Comparison of ENCODE assay signal across 28 mouse cellular contexts in the genomic region with DNA sequence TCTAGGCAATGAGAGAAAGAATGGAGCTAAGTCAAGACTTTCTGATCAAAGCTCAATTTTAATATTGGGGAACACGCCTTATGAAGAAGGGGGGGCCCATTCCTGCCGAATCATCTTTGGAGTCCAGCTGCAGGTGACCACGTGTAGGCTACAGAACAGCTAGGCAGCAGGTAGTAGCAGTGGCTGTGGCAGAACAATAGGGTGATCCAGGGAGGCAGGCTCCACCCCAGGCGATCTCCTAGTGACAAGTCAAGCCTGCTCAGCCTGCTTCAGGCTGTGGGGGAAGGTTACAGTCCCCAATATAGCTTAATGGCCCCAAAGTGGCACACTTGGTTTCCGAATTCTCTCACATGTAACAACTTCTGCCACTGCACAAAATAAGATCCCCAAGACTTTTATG. TPM values are rescaled to one million over a fixed set of nuclear protein-coding genes. Genes with fewer than 3 reads are reported as not detected.
A peak's percentile ranks its signal among the peaks of the same experiment; 100 is the strongest.
DNase-seq lines count a peak whose midpoint lies in the region; ATAC-seq lines count a peak whose summit lies in the region.
"Had no signal": no experiment of that assay in that cellular context is flagged by ENCODE, and none has a peak within 500 bp of the region (broad histone marks: within the 10 kb centered on the region; RNA-seq: fewer than 3 reads in every experiment).

No protein-coding gene starts in this region.

- H3K4me2 ChIP-seq in liver, embryonic 13.5 days = no peak overlapping the region
- H3K4me2 ChIP-seq: embryonic facial prominence, embryonic 13.5 days; embryonic facial prominence, embryonic 15.5 days; forebrain, embryonic 12.5 days had no signal

- no peaks in the 10 kb centered on the region for H3K27me3 ChIP-seq in liver, embryonic 13.5 days
- H3K27me3 ChIP-seq: embryonic facial prominence, embryonic 13.5 days; embryonic facial prominence, embryonic 15.5 days; forebrain, embryonic 12.5 days; Patski had no signal

- no peak overlapping the region for H3K9ac ChIP-seq in liver, embryonic 13.5 days
- H3K9ac ChIP-seq: embryonic facial prominence, embryonic 13.5 days; embryonic facial prominence, embryonic 15.5 days; forebrain, embryonic 12.5 days had no signal

- 61% methylated on average over 5 of the region's 5 CpGs for WGBS in liver, embryonic 13.5 days (ENCODE audit: insufficient replicate concordance)

- H3K4me3 ChIP-seq in liver, embryonic 13.5 days (replicated peaks) = no peak overlapping the region
- H3K4me3 ChIP-seq: embryonic facial prominence, embryonic 13.5 days; embryonic facial prominence, embryonic 15.5 days; erythroblast, embryonic 14.5 days; forebrain, embryonic 10.5 days; forebrain, embryonic 12.5 days had no signal

- no peaks in the 10 kb centered on the region for H3K36me3 ChIP-seq in liver, embryonic 13.5 days
- H3K36me3 ChIP-seq: embryonic facial prominence, embryonic 13.5 days; embryonic facial prominence, embryonic 15.5 days; forebrain, embryonic 10.5 days; forebrain, embryonic 12.5 days had no signal

- H3K9me3 ChIP-seq in liver, embryonic 13.5 days (replicated peaks) = no peaks in the 10 kb centered on the region
- H3K9me3 ChIP-seq: embryonic facial prominence, embryonic 13.5 days; embryonic facial prominence, embryonic 15.5 days; forebrain, embryonic 10.5 days; forebrain, embryonic 12.5 days; G1E had no signal

- ATAC-seq in liver, embryonic 13.5 days (ENCODE audit: low read depth) = no peak
- ATAC-seq: activated CD4-positive, CD25-positive, alpha-beta regulatory T cell, adult 4 months; forebrain, embryonic 14.5 days; forebrain, embryonic 16.5 days; Patski had no signal

- peak overlapping the region; percentile 35; the same call in 1 of the 2 replicates for H3K27ac ChIP-seq in liver, embryonic 13.5 days
- H3K27ac ChIP-seq: embryonic facial prominence, embryonic 13.5 days; embryonic facial prominence, embryonic 15.5 days; forebrain, embryonic 10.5 days; forebrain, embryonic 12.5 days had no signal

- no peak for DNase-seq in liver, embryonic 13.5 days
- no peak for DNase-seq in liver
- peak; percentile 28 for DNase-seq in ES-CJ7 (ENCODE audit: low read depth, low spot score)
- peak; percentile 67 for DNase-seq in R1 (ENCODE audit: low read depth, low spot score)
- no peak for DNase-seq in lung, postnatal 14 days
- DNase-seq in kidney, adult 18-20 months = no peak
- no peak for DNase-seq in c-Kit-positive CD71-positive TER-119-positive erythroid progenitor cells, embryonic 14.5 days (ENCODE audit: low spot score)
- DNase-seq: adrenal gland, adult 8-10 months; adrenal gland, postnatal 14 days; adrenal gland, postnatal 36 days; cerebellum, adult 11 months; cerebellum, adult 18-20 months; cerebellum, adult 8-10 months; cerebellum, adult 9-11 months; cerebellum, postnatal 14 days; cerebellum, postnatal 36 days; embryo, embryonic 11 days had no signal

- peaks cover 27% of the 10 kb centered on the region for H3K4me1 ChIP-seq in liver, embryonic 13.5 days (replicated peaks)
- H3K4me1 ChIP-seq: embryonic facial prominence, embryonic 13.5 days; embryonic facial prominence, embryonic 15.5 days; forebrain, embryonic 10.5 days; forebrain, embryonic 12.5 days had no signal

RNA-seq across cellular contexts. Expression of gene Atp5s, which starts 7.5 kb away (rescaled TPM):
- 21.1 and 21.2 TPM in 2 replicates for polyA plus RNA-seq in liver, embryonic 13.5 days (2015; fragmentation: Nextera tagmentation; extraction: Ambion mirVana)

RNA-seq across cellular contexts. Expression of gene L2hgdh, which starts 7.5 kb away (rescaled TPM):
- 15.5 and 18.6 TPM in 2 replicates for polyA plus RNA-seq in liver, embryonic 13.5 days (2015; fragmentation: Nextera tagmentation; extraction: Ambion mirVana)

RNA-seq across cellular contexts. Expression of gene Sos2, which starts 50.6 kb away (rescaled TPM):
- 3.1 and 3.4 TPM in 2 replicates for polyA plus RNA-seq in liver, embryonic 13.5 days (2015; fragmentation: Nextera tagmentation; extraction: Ambion mirVana)

RNA-seq across cellular contexts. Expression of gene Cdkl1, which starts 58.8 kb away (rescaled TPM):
- 1.3 and 1.8 TPM in 2 replicates for polyA plus RNA-seq in liver, embryonic 13.5 days (2015; fragmentation: Nextera tagmentation; extraction: Ambion mirVana)
- polyA plus RNA-seq: activated CD4-positive, CD25-positive, alpha-beta regulatory T cell, adult 4 months; C2C12; G1E had no signal

Comparison
In these comparisons a context has a peak if more than half of its experiments do, and no peak if none do; other contexts are left out.
1. DNase-seq: peak in ES-CJ7 (single experiment) and R1 (single experiment); none in liver, embryonic 13.5 days (single experiment), liver (single experiment), lung, postnatal 14 days (single experiment), kidney, adult 18-20 months (single experiment) and c-Kit-positive CD71-positive TER-119-positive erythroid progenitor cells, embryonic 14.5 days (single experiment).